Mouse (Mus musculus): ENCODE data around the gene D17Wsu92e.

D17Wsu92e gene

GRCm38 (mm10) chr17:27790976-27791375, 29.5 kb downstream of the D17Wsu92e start:
- no peak for DNase-seq (ENCODE audit: low read depth, low spot score)

DNA sequence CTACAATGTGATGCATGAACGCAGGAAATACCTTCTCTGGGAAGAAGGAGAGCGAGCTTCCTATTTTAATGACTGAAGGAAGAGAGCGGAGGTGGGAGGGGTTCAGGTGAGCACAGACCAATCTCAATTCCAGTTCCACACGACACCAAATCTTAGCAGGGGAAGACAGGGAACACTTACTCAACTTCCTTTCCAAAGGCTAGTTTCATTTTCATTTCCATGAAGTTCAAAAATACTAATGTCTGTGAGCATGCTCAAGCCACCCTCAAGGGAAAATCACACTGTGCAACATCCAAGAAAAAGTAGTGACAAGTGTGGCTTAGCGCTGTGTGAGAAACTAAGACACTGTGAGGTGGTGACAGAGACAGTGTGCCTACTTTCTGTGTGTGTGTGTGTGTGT, 30.4 kb downstream of the D17Wsu92e start:
- no peak for DNase-seq (ENCODE audit: low read depth, low spot score)

GRCm38 (mm10) chr17:27788456-27789172, 31.8 kb downstream of the D17Wsu92e start:
- no peak for DNase-seq (ENCODE audit: low read depth, low spot score)

GRCm38 (mm10) chr17:27783567-27783966, 36.9 kb downstream of the D17Wsu92e start:
- no peak for DNase-seq (ENCODE audit: low read depth, low spot score)

DNA sequence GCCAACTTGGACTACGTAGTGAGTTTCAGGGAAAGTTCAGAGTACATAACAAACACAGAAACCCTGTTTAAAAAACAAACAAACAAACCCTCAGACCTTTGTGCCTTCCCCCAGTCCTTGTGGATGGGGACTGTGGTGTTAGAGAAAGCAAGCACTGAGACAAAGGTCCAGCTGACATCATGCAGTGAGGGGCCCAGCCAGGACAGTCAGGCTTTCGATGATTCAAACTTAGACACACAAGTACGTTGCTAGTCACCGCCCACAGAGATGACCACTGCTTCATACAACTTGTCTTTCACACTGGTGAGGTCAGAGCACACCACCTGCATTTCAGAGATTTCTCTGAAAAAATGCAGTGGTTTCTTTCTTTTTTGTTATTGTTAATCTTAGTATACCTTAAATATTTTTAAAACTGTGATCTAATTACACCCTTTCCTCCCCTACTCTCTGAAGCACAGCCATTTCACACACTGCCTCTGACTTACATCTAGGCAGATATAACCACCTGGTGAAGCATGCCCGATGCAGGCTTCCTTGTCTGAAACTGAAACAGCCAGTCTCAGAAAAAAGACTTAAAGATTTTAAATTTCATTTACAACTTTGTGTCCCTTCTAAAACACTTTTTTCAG, 39.3 kb downstream of the D17Wsu92e start:
- no peak for DNase-seq (ENCODE audit: low read depth, low spot score)

DNA sequence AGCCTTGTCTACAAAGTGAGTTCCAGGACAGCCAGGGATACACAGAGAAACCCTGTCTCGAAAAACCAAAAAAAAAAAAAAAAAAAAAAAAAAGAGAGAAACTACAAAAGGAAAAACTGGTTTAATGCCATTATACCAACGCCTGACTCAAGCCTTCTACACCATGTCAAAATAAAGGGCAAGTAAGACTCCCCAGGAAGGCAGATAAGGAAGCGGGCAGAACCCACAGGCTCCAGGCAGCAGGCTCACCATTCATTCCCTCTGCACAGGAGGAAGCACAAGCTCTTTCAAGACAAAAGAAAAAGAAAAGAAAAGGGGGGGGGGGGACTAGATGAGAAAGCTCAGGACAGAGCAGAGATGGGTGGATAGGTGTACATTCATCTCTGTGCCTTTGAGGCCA, 40.7 kb downstream of the D17Wsu92e start:
- DNase-seq (ENCODE audit: low read depth, low spot score), result no peak

GRCm38 (mm10) chr17:27778671-27779355, 41.6 kb downstream of the D17Wsu92e start:
- no peak for DNase-seq (ENCODE audit: low read depth, low spot score)

DNA sequence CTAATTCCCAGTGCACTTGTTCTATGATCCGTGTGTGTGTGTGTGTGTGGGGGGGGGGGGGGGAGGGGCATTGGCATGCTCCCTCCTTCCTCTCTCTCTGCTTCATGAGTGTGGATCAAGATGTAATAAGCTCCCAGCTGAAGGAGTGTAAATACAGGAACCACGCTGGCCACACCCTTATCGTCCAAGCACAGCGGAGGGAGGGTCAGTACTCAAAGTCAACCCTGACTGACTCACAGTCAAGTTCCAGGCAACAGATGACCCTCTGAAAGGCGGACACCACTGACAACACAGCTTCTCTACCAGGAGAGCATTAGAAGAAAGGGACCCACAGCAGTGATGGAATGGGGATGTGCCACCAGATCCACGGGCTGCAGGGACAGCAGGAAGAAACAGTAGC, 42.6 kb downstream of the D17Wsu92e start:
- DNase-seq (ENCODE audit: low read depth, low spot score), result no peak

DNA sequence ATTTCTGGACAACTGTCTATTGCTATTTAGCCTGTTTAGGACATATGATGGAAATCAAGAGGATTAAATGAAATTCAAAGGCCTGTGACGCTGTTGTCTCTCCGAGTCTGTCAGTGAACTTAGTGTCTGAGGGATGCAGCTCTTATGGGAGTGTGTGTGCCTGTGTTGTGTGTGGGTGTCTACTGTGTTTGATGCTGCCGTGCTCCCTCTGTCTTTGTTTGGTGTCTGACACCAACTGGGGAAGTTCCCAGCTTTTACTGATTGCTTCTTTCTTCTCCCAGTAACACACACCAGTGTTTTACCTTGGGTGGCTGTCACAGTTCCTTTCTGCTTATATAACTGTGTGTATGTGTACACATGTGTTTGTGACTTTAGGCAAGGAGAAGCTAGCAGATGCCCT, 46.2 kb downstream of the D17Wsu92e start:
- DNase-seq (ENCODE audit: low read depth, low spot score), result no peak

DNA sequence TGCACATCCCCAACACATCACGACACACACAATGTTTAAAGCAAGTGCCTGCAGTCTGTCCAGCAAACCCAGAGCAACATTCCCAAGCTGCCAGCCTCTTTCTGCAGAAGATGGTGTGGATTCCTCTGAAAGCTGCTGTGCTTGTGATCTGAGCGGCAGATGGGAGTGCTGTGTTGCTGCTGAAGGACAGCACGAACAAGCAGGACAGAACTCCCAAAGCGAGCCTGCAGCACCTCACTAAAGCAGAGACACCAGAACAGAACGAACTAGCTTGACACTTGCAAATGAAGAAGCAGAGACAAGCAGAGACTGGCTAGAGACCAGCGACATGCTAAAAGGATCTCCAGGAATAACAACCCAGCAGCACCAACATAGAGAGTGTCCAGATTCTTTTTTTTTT, 48.8 kb downstream of the D17Wsu92e start:
- DNase-seq (ENCODE audit: low read depth, low spot score), result no peak

DNA sequence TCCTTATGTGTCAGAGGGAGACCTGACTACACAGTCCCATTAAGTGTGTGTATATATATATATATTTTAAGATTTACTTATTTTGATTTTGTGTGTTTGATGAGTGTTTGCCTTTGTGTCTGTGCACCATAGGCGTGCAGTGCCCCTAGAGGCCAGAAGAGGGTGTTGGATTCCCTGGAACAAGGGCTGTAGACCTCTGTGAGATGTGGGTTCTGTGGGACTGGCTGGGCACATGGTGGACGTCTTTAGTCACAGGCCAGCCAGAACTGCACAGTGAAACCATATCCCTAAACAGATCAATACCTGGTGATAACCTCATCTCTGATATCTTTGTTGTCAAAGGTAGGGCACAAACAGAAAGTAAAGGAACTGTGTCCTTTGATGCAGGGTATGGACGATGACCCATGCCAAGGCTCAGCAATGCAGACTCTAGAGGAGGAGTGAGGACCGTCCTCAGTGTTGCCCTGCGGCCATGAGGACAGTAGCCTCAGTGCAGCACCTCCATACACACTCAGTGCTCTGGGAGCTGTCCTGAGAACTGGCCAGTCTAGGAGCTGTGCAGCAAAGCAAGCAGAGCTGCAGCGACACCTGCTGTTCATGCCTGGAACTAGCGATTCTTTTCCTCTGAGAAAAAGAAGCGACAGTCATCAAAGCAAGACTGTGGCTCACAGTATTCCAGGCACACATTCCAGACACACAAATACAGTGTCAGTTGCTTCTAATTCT, 51.5 kb downstream of the D17Wsu92e start:
- DNase-seq (ENCODE audit: low read depth, low spot score), result peak; percentile 54

- no peak for DNase-seq (ENCODE audit: low read depth, low spot score)
Measured at GRCm38 (mm10) chr17:27767543-27767942, 52.9 kb downstream of the D17Wsu92e start.

- no peak for DNase-seq (ENCODE audit: low read depth, low spot score)
Measured at GRCm38 (mm10) chr17:27767120-27767519, 53.3 kb downstream of the D17Wsu92e start.

GRCm38 (mm10) chr17:27765066-27765465, 55.4 kb downstream of the D17Wsu92e start:
- no peak for DNase-seq (ENCODE audit: low read depth, low spot score)

GRCm38 (mm10) chr17:27764453-27764852, 56.0 kb downstream of the D17Wsu92e start:
- no peak for DNase-seq (ENCODE audit: low read depth, low spot score)

- no peak for DNase-seq (ENCODE audit: low read depth, low spot score)
Measured at GRCm38 (mm10) chr17:27762884-27763283, 57.6 kb downstream of the D17Wsu92e start.

GRCm38 (mm10) chr17:27761639-27762336, 58.7 kb downstream of the D17Wsu92e start:
- DNase-seq (ENCODE audit: low read depth, low spot score), result peak; percentile 56

GRCm38 (mm10) chr17:27760169-27760568, 60.3 kb downstream of the D17Wsu92e start:
- no peak for DNase-seq (ENCODE audit: low read depth, low spot score)

GRCm38 (mm10) chr17:27751314-27752202, 68.9 kb downstream of the D17Wsu92e start:
- DNase-seq (ENCODE audit: low read depth, low spot score), result no peak

DNA sequence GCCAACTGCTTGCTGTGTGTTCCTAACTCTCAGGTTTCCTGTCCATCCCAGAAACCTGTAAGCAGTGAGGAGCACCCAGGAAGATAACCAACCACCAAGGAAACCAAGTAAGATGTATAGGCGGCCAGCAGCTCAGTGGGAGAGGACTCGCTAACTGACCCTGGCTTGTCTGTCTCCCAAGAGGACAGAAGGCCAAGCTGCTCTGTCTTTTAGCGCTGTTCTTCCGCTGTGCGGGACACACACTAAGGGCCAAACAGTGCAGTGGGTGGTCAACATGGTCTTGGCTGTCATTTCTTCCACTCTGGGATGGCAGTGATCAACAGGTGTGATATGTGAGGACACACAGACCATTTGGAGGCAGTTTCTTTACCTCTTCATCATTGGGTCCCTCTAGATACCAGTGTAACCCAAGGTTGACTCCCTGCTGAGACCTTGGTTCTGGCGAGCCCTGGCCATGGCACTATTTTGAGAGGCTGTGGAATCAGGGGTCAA, 70.0 kb downstream of the D17Wsu92e start:
- DNase-seq (ENCODE audit: low read depth, low spot score), result no peak
